Mouse (Mus musculus) thymus, adult 2 months (tissue): Measurements from ENCODE around the gene Ccsap. TPM values are rescaled to one million over a fixed set of nuclear protein-coding genes. Genes with fewer than 3 reads are reported as not detected.

ENCODE experiments used
- DNase-seq: peaks from one replicate; pipeline ENCODE4 v3.0.0; 2021
- H3K27ac ChIP-seq: fragments of 200-500 bp; 2 replicates; pipeline ENCODE4 v1.5.1; 2012; ENCODE audit warnings: low read length, control low read depth; ENCODE audit not compliant: control insufficient read depth, insufficient read depth
- H3K27me3 ChIP-seq: fragments of 200-500 bp; 2 replicates; pipeline ENCODE4 v1.6.1; 2012; ENCODE audit warnings: mild to moderate bottlenecking, low read length, moderate library complexity, mixed read lengths; ENCODE audit not compliant: control insufficient read depth, insufficient read depth
- H3K36me3 ChIP-seq: fragments of 200-500 bp; 2 replicates; pipeline ENCODE4 v1.6.1; 2012; ENCODE audit warnings: mild to moderate bottlenecking, low read length, moderate library complexity; ENCODE audit not compliant: control insufficient read depth, insufficient read depth
- H3K4me1 ChIP-seq: fragments of 200-500 bp; replicated peaks from 2 replicates; pipeline ENCODE4 v1.6.1; 2012; ENCODE audit warnings: low read length; ENCODE audit not compliant: control insufficient read depth, insufficient read depth
- H3K4me3 ChIP-seq: fragments of 200-500 bp; 2 replicates; pipeline ENCODE4 v1.5.1; 2012; ENCODE audit warnings: mild to moderate bottlenecking, low read length, control low read depth, moderate library complexity; ENCODE audit not compliant: control insufficient read depth, insufficient read depth
- CTCF ChIP-seq: fragments of 200-500 bp; IDR thresholded peaks from 2 replicates; pipeline ENCODE4 v1.5.1; 2012; ENCODE audit warnings: mild to moderate bottlenecking, control low read depth, low read length, moderate library complexity, borderline replicate concordance; ENCODE audit not compliant: control insufficient read depth, poor library complexity, insufficient read depth; ENCODE audit errors: extremely low read depth
- POLR2A ChIP-seq: fragments of 200-500 bp; IDR thresholded peaks from 2 replicates; pipeline ENCODE4 v1.6.1; 2012; ENCODE audit warnings: mild to moderate bottlenecking, low read length, control low read depth, moderate library complexity; ENCODE audit not compliant: control insufficient read depth, poor library complexity, insufficient read depth; ENCODE audit errors: extremely low read depth
- WGBS: fragments of 180-500 bp; shearing (Covaris S2); methylation state at CpG from one replicate; pipeline ENCODE4 v1.1.7; 2018; 5-methylcytosine and 5-hydroxymethylcytosine counted together
- polyA plus RNA-seq: library from polyadenylated mRNA; depleted of rRNA; stranded (reverse); fragments of >200 nt; gene quantifications from 2 replicates; pipeline ENCODE4 v1.2.3, GENCODE M21; 2012

The Ccsap gene
- polyA plus RNA-seq, 1 experiment = 7.3 TPM

DNA sequence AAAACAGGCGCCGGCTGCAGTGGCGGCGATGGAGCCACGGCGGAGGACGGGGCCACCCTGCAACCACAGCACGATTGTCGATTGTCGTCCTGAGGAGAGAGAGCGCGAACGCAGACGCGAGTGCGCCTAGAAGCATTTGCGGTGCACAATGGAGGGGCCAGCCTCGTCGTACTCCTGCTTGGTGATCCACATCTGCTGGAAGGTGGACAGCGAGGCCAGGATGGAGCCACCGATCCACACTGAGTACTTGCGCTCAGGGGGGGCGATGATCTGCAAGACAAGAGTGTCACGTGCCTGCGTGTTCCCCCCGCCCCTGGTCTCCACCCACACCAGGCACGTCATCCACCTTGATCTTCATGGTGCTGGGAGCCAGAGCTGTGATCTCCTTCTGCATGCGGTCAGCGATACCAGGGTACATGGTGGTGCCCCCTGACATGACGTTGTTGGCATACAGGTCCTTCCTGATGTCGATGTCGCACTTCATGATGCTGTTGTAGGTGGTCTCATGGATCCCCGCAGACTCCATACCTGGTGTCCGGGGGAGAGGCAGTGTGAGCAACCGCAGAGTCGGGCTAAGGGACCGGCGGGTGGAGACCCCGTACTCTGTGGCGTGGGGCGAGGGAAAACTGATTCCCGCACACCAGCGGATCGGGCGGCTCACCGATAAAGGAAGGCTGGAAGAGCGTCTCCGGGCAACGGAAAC is 32.0 kb upstream of the Ccsap start:
- Histone ChIP-seq H3K4me1 (no peaks in the 10 kb centered on the region; the same call in 1 of the 2 replicates), H3K27ac (no peak overlapping the region), H3K27me3 (peaks cover 24% of the 10 kb centered on the region), H3K4me3 (no peak overlapping the region), H3K36me3 (no peaks in the 10 kb centered on the region)
- TF ChIP-seq POLR2A (no peak), CTCF (no peak)
- WGBS = 8% methylated on average over 49 of the region's 49 CpGs
- DNase-seq = no peak

DNA sequence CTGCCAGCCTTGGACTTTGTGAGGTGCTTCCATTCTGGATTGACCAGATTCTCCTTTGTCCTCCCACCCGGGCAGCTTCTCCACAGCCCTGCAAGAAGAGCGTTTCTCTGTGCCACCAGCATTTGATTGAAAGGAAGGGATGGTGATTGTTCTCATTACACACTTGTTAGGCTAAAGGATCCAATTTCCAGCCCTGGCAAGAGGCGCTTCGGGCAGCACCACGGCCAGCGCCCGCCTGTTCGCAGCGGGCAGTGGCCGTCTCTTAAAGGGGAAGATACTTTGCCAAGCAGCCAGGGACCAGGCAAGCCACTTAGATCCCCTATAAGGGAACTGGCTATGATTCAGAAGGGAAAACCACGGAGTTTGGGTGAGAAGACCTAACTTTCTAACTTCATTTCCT is 31.3 kb upstream of the Ccsap start:
- H3K4me3 ChIP-seq = no peak overlapping the region
- 2% methylated on average over 11 of the region's 11 CpGs for WGBS
- H3K4me1 ChIP-seq = no peaks in the 10 kb centered on the region; the same call in 1 of the 2 replicates
- no peaks in the 10 kb centered on the region for H3K36me3 ChIP-seq
- no peak for DNase-seq
- H3K27me3 ChIP-seq = peaks cover 24% of the 10 kb centered on the region
- no peak overlapping the region for H3K27ac ChIP-seq
- TF ChIP-seq POLR2A = no peak
- no peak for TF ChIP-seq CTCF

DNA sequence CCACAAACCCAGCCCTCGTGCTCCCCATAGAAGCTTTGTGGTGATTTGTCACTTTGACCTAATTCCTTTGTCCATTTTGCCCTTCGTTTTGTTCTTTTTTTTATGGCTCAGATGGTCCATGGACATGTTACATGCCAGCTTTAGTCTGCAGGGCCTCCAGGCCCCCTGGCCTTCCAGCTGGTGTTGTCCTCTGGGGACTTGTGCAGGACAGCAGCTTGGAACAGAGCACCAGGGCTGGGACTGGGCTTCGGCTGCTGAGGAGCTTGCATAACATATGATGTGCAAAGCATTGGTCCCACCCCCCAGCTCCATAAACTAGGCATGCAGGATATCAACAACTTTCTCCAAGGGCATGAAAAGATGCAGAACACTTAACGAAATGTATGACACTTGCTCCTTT is 29.8 kb upstream of the Ccsap start:
- no peak for DNase-seq
- TF ChIP-seq CTCF (no peak), POLR2A (no peak)
- Histone ChIP-seq H3K27me3 (peaks cover 24% of the 10 kb centered on the region), H3K4me1 (no peaks in the 10 kb centered on the region; the same call in 1 of the 2 replicates), H3K27ac (no peak overlapping the region), H3K36me3 (no peaks in the 10 kb centered on the region), H3K4me3 (no peak overlapping the region)
- WGBS = 80% methylated on average over 4 of the region's 4 CpGs

DNA sequence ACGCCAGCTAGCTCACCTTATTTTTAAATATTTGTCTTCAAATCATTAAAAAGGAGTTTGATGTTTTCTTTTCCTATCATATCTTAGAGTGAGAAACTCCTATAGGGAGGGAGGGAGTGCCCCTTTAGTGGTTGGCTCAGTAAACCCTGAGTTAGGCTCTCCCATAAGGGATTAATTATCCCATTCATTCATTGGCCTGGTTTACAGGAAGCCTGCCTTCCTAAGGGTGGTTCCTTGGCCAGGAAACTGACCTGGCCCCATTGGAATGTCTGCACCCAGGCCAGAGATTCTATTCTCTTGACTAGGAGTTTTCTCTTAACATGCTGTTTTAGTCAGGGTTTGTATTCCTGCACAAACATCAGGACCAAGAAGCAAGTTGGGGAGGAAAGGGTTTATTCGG is 27.9 kb upstream of the Ccsap start:
- no peaks in the 10 kb centered on the region; the same call in 1 of the 2 replicates for H3K4me1 ChIP-seq
- no peaks in the 10 kb centered on the region for H3K36me3 ChIP-seq
- H3K27me3 ChIP-seq = peaks cover 21% of the 10 kb centered on the region
- no peak for DNase-seq
- H3K27ac ChIP-seq = no peak overlapping the region
- WGBS = 81% methylated on average over 2 of the region's 2 CpGs
- no peak overlapping the region for H3K4me3 ChIP-seq
- no peak for TF ChIP-seq POLR2A
- TF ChIP-seq CTCF = no peak

DNA sequence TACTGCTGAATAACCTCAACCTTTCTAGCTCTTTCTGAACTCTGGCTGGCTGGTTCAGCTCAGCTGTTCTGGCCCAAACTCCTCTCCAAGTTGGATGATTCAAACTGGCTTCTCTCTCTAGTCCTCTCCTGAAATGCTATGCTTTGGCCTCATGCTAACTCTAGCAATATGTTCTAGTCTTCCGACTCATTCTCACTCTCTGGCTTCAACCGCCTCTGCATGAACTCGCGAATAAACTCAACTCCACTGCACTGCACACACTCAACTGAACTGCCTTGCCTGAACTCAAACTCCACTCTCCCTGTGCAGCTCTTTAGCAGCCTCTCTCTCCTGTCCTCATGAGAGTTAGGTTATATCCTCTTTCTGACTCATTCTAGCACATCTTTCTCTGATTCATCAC is 27.2 kb upstream of the Ccsap start:
- 94% methylated on average over 4 of the region's 4 CpGs for WGBS
- H3K27ac ChIP-seq = no peak overlapping the region
- TF ChIP-seq CTCF = no peak
- TF ChIP-seq POLR2A = no peak
- peaks cover 14% of the 10 kb centered on the region for H3K27me3 ChIP-seq
- no peaks in the 10 kb centered on the region for H3K36me3 ChIP-seq
- no peaks in the 10 kb centered on the region; the same call in 1 of the 2 replicates for H3K4me1 ChIP-seq
- no peak for DNase-seq
- H3K4me3 ChIP-seq = no peak overlapping the region

DNA sequence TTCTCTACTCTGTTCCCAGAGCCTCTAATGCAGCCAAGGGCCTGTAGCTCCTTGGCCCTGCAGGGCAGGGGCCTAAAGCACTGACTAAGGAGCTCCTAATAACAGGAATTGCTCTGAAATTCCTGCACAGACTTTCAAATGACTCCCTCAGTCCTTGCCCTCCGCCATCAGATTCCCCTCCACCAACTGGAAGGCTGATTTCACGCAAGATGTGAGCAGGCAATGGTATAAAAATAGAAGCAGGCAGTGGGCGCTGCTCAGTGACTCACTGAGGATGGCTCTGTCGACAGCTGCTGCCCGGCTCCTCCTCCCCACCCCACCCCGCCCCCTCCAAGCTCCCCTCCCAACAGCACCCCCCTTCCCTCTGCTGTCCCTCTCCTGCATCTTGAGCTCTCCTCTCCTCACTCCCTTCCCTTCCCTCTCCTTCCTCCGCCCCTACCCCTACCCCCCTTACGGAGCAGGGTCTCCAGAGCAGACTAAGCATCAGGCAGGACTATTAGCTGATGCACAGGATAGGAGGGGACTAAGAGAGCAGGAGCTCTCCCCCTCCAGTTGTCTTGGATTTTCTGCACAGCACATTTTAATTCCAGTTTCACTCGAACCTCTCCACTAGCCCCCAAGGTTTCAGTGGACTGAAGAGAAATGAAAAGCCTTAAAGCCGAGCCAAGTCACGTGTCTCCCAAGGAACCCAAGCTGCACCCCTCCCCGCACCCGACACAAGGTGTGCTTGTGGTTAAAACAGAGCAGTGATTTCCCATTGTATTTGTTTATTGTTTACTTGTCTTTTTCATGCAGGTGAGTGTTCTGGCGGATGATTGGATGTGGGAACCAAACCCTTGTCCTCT is 24.9 kb upstream of the Ccsap start:
- Histone ChIP-seq H3K27ac (no peak overlapping the region), H3K4me1 (no peaks in the 10 kb centered on the region), H3K4me3 (no peak overlapping the region), H3K27me3 (peaks cover 6% of the 10 kb centered on the region), H3K36me3 (no peaks in the 10 kb centered on the region)
- 10% methylated on average over 14 of the region's 14 CpGs for WGBS
- no peak for DNase-seq
- TF ChIP-seq CTCF = no peak
- no peak for TF ChIP-seq POLR2A
